Mouse (Mus musculus): ENCODE data around the gene Rabgef1. TPM values are rescaled to one million over a fixed set of nuclear protein-coding genes. Genes with fewer than 3 reads are reported as not detected.

Gene Rabgef1
- polyA plus RNA-seq, 1 experiment, result 31.2 TPM

GRCm38 (mm10) chr5:130192356-130192944 lies 20.9 kb downstream of the Rabgef1 start:
- TF ChIP-seq GATA1 (IDR thresholded peaks at IDR 0.05; ENCODE audit: low read length), result no peak

GRCm38 (mm10) chr5:130193760-130194159 lies 22.2 kb downstream of the Rabgef1 start:
- TF ChIP-seq GATA1 (IDR thresholded peaks at IDR 0.05; ENCODE audit: low read length), result no peak

GRCm38 (mm10) chr5:130196307-130196706 lies 24.7 kb downstream of the Rabgef1 start:
- no peak for TF ChIP-seq GATA1 (IDR thresholded peaks at IDR 0.05; ENCODE audit: low read length)

GRCm38 (mm10) chr5:130197454-130197853 lies 25.9 kb downstream of the Rabgef1 start:
- no peak for TF ChIP-seq GATA1 (IDR thresholded peaks at IDR 0.05; ENCODE audit: low read length)

GRCm38 (mm10) chr5:130197981-130198380 lies 26.4 kb downstream of the Rabgef1 start:
- no peak for TF ChIP-seq GATA1 (IDR thresholded peaks at IDR 0.05; ENCODE audit: low read length)

GRCm38 (mm10) chr5:130200233-130201029 lies 28.8 kb downstream of the Rabgef1 start:
- TF ChIP-seq GATA1 (IDR thresholded peaks at IDR 0.05; ENCODE audit: low read length), result no peak

GRCm38 (mm10) chr5:130203948-130204347 lies 32.4 kb downstream of the Rabgef1 start:
- TF ChIP-seq GATA1 (IDR thresholded peaks at IDR 0.05; ENCODE audit: low read length), result no peak

- no peak for TF ChIP-seq GATA1 (IDR thresholded peaks at IDR 0.05; ENCODE audit: low read length)
Measured at GRCm38 (mm10) chr5:130204560-130204959, 33.0 kb downstream of the Rabgef1 start.

- no peak for TF ChIP-seq GATA1 (IDR thresholded peaks at IDR 0.05; ENCODE audit: low read length)
Measured at GRCm38 (mm10) chr5:130205441-130206023, 33.9 kb downstream of the Rabgef1 start.

- TF ChIP-seq GATA1 (IDR thresholded peaks at IDR 0.05; ENCODE audit: low read length), result no peak
Measured at GRCm38 (mm10) chr5:130207299-130207698, 35.7 kb downstream of the Rabgef1 start.

- TF ChIP-seq GATA1 (IDR thresholded peaks at IDR 0.05; ENCODE audit: low read length), result no peak
Measured at GRCm38 (mm10) chr5:130212956-130213355, 41.4 kb downstream of the Rabgef1 start.

GRCm38 (mm10) chr5:130216781-130217180 lies 45.2 kb downstream of the Rabgef1 start, which contains the start of gene Tmem248:
Gene Tmem248, plus strand, starts transcription at chr5:130217081.
- TF ChIP-seq GATA1 (IDR thresholded peaks at IDR 0.05; ENCODE audit: low read length), result no peak

- TF ChIP-seq GATA1 (IDR thresholded peaks at IDR 0.05; ENCODE audit: low read length), result no peak
Measured at GRCm38 (mm10) chr5:130217406-130217805, 45.8 kb downstream of the Rabgef1 start.

GRCm38 (mm10) chr5:130218336-130218735 lies 46.7 kb downstream of the Rabgef1 start:
- no peak for TF ChIP-seq GATA1 (IDR thresholded peaks at IDR 0.05; ENCODE audit: low read length)

- no peak for TF ChIP-seq GATA1 (IDR thresholded peaks at IDR 0.05; ENCODE audit: low read length)
Measured at GRCm38 (mm10) chr5:130221316-130221715, 49.7 kb downstream of the Rabgef1 start.

GRCm38 (mm10) chr5:130221760-130222145 lies 50.2 kb downstream of the Rabgef1 start:
- no peak for TF ChIP-seq GATA1 (IDR thresholded peaks at IDR 0.05; ENCODE audit: low read length)
